Mouse (Mus musculus) thymus, adult 2 months (tissue): ENCODE results near the gene Gpsm2. TPM values are rescaled to one million over a fixed set of nuclear protein-coding genes. Genes with fewer than 3 reads are reported as not detected.
"Not testable (repeated sequence)": the region's sequence is repeated elsewhere in the genome, so short reads cannot be mapped to it uniquely, and the experiment has no call there.

ENCODE experiments used
- DNase-seq: peaks from one replicate; pipeline ENCODE4 v3.0.0; 2021
- H3K27ac ChIP-seq: fragments of 200-500 bp; 2 replicates; pipeline ENCODE4 v1.5.1; 2012; ENCODE audit warnings: low read length, control low read depth; ENCODE audit not compliant: control insufficient read depth, insufficient read depth
- H3K27me3 ChIP-seq: fragments of 200-500 bp; 2 replicates; pipeline ENCODE4 v1.6.1; 2012; ENCODE audit warnings: mild to moderate bottlenecking, low read length, moderate library complexity, mixed read lengths; ENCODE audit not compliant: control insufficient read depth, insufficient read depth
- H3K36me3 ChIP-seq: fragments of 200-500 bp; 2 replicates; pipeline ENCODE4 v1.6.1; 2012; ENCODE audit warnings: mild to moderate bottlenecking, low read length, moderate library complexity; ENCODE audit not compliant: control insufficient read depth, insufficient read depth
- H3K4me1 ChIP-seq: fragments of 200-500 bp; replicated peaks from 2 replicates; pipeline ENCODE4 v1.6.1; 2012; ENCODE audit warnings: low read length; ENCODE audit not compliant: control insufficient read depth, insufficient read depth
- H3K4me3 ChIP-seq: fragments of 200-500 bp; 2 replicates; pipeline ENCODE4 v1.5.1; 2012; ENCODE audit warnings: mild to moderate bottlenecking, low read length, control low read depth, moderate library complexity; ENCODE audit not compliant: control insufficient read depth, insufficient read depth
- CTCF ChIP-seq: fragments of 200-500 bp; IDR thresholded peaks from 2 replicates; pipeline ENCODE4 v1.5.1; 2012; ENCODE audit warnings: mild to moderate bottlenecking, control low read depth, low read length, moderate library complexity, borderline replicate concordance; ENCODE audit not compliant: control insufficient read depth, poor library complexity, insufficient read depth; ENCODE audit errors: extremely low read depth
- POLR2A ChIP-seq: fragments of 200-500 bp; IDR thresholded peaks from 2 replicates; pipeline ENCODE4 v1.6.1; 2012; ENCODE audit warnings: mild to moderate bottlenecking, low read length, control low read depth, moderate library complexity; ENCODE audit not compliant: control insufficient read depth, poor library complexity, insufficient read depth; ENCODE audit errors: extremely low read depth
- WGBS: fragments of 180-500 bp; shearing (Covaris S2); methylation state at CpG from one replicate; pipeline ENCODE4 v1.1.7; 2018; 5-methylcytosine and 5-hydroxymethylcytosine counted together
- polyA plus RNA-seq: library from polyadenylated mRNA; depleted of rRNA; stranded (reverse); fragments of >200 nt; gene quantifications from 2 replicates; pipeline ENCODE4 v1.2.3, GENCODE M21; 2012

Gpsm2 gene
- polyA plus RNA-seq, 1 experiment = 6.2 TPM

DNA sequence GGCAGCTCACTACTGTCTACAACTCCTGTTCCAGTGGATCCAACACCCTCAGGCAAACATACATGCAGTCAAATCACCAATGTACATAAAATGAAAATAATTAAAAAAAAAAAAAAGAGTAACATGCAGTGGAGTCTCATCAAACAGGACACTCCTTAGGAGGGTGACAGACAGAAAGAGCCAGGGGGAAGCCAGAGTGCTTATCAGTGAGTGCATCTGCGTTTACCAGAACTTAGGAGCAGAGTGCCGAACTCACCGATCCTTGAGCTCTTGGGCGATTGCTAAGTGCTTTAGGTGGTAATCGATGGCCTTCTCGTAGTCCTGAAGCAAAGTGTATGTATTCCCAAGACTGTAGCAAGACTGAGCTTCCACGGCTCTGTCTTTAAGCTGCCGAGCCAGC is 23.4 kb downstream of the Gpsm2 start:
- Histone ChIP-seq H3K27ac (no peak overlapping the region), H3K27me3 (no peaks in the 10 kb centered on the region), H3K4me1 (no peaks in the 10 kb centered on the region), H3K4me3 (no peak overlapping the region), H3K36me3 (peaks cover 47% of the 10 kb centered on the region)
- no peak for DNase-seq
- no peak for TF ChIP-seq CTCF
- no peak for TF ChIP-seq POLR2A
- WGBS = 95% methylated on average over 8 of the region's 8 CpGs

- TF ChIP-seq CTCF (no peak), POLR2A (no peak)
- Histone ChIP-seq H3K4me3 (no peak overlapping the region), H3K36me3 (peaks cover 30% of the 10 kb centered on the region), H3K4me1 (no peaks in the 10 kb centered on the region), H3K27me3 (no peaks in the 10 kb centered on the region), H3K27ac (no peak overlapping the region)
- 95% methylated on average over 9 of the region's 9 CpGs for WGBS
- DNase-seq = no peak
Observed at GRCm38 (mm10) chr3:108694321-108694720, 27.8 kb downstream of the Gpsm2 start.

GRCm38 (mm10) chr3:108689979-108690378 is 32.1 kb downstream of the Gpsm2 start:
- Histone ChIP-seq H3K27me3 (no peaks in the 10 kb centered on the region), H3K27ac (no peak overlapping the region), H3K36me3 (peaks cover 23% of the 10 kb centered on the region), H3K4me1 (no peaks in the 10 kb centered on the region), H3K4me3 (no peak overlapping the region)
- TF ChIP-seq CTCF = no peak
- no peak for TF ChIP-seq POLR2A
- 76% methylated on average over 4 of the region's 4 CpGs for WGBS
- DNase-seq = no peak

GRCm38 (mm10) chr3:108689446-108689845 is 32.7 kb downstream of the Gpsm2 start:
- H3K36me3 ChIP-seq = peaks cover 20% of the 10 kb centered on the region
- H3K27ac ChIP-seq = no peak overlapping the region
- WGBS = 95% methylated on average over 8 of the region's 8 CpGs
- TF ChIP-seq POLR2A = no peak
- no peak for TF ChIP-seq CTCF
- no peaks in the 10 kb centered on the region for H3K27me3 ChIP-seq
- no peak for DNase-seq
- no peak overlapping the region for H3K4me3 ChIP-seq
- no peaks in the 10 kb centered on the region for H3K4me1 ChIP-seq

DNA sequence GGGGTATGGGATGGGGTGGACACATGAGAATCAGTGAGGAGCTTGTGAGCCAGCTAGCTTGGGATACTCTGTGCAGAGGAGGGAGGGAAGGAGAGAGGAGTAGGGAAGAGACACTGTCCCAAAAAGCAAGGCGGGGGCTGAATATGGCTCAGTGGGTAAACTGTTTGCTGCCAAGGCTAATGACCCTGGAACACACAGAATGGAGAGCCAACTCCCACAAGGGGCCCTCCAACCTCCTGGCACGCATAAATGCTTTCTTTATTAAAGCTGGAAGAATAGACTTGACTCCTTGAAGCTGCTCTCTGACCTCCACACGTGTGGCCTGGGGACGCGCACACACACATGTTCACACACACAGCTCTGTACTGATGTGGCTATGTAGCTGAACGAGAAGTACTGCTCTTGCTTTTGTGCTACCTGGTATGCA is 33.1 kb downstream of the Gpsm2 start:
- 91% methylated on average over 6 of the region's 6 CpGs for WGBS
- Histone ChIP-seq H3K4me1 (no peaks in the 10 kb centered on the region), H3K27ac (no peak overlapping the region), H3K27me3 (no peaks in the 10 kb centered on the region), H3K4me3 (no peak overlapping the region), H3K36me3 (peaks cover 23% of the 10 kb centered on the region)
- no peak for TF ChIP-seq POLR2A
- DNase-seq = no peak

DNA sequence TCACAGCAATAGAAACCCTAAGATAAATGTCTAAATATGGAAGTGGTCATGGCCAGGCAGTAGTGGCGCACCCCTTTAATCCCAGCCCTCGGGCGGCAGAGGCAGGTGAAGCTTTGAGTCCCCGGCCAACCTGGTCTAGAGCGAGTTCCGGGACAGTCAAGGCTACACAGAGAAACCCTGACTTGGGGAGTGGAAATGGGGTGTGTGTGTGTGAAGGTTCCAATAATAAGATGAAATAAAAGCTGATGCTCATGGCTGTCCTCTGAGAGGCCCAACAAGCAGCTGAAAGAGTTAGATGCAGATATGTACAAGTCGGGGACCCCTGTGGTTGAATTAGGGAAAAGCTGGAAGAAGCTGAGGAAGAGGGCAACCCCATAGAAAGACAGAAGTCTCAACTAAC is 36.4 kb downstream of the Gpsm2 start:
- no peak for DNase-seq
- Histone ChIP-seq H3K4me3 (no peak overlapping the region), H3K36me3 (peaks cover 45% of the 10 kb centered on the region), H3K27ac (no peak overlapping the region), H3K27me3 (no peaks in the 10 kb centered on the region), H3K4me1 (no peaks in the 10 kb centered on the region)
- TF ChIP-seq POLR2A (no peak), CTCF (no peak)
- 98% methylated on average over 7 of the region's 7 CpGs for WGBS

DNA sequence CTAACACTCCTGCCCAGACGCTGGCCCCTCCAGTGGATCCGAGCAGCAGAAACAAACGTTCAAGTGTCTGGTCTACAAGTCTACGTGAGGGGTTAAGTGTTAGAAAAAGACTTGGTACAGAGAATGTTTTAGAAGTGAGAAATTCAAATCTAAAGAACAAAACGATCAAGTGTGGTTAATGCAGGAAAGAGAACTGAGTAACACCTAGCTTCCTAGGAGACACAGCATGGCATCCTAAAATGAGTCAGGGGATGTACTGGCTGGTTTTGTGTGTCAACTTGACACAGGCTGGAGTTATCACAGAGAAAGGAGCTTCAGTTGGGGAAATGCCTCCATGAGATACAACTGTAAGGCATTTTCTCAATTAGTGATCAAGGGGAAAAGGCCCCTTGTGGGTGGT is 38.5 kb downstream of the Gpsm2 start:
- H3K36me3 ChIP-seq = peaks cover 59% of the 10 kb centered on the region
- H3K27me3 ChIP-seq, H3K27ac ChIP-seq, DNase-seq, H3K4me3 ChIP-seq, H3K4me1 ChIP-seq: not testable (repeated sequence)
- 97% methylated on average over 5 of the region's 5 CpGs for WGBS
